Mouse (Mus musculus) small intestine, adult 2 months (tissue): ENCODE measurements around the gene Teddm1b. TPM values are rescaled to one million over a fixed set of nuclear protein-coding genes. Genes with fewer than 3 reads are reported as not detected.

Experiments used
- H3K27ac ChIP-seq: fragments of 200-500 bp; 2 replicates; pipeline ENCODE4 v1.5.1; 2012; ENCODE audit warnings: low read depth, low read length, control low read depth, inconsistent platforms; ENCODE audit not compliant: insufficient read depth
- H3K27me3 ChIP-seq: fragments of 200-500 bp; 2 replicates; pipeline ENCODE4 v1.6.1; 2012; ENCODE audit warnings: mild to moderate bottlenecking, moderate library complexity, low read length, inconsistent platforms; ENCODE audit not compliant: control insufficient read depth, insufficient read depth
- H3K36me3 ChIP-seq: fragments of 200-500 bp; 2 replicates; pipeline ENCODE4 v1.6.1; 2012; ENCODE audit warnings: mild to moderate bottlenecking, low read length, control low read depth, inconsistent platforms; ENCODE audit not compliant: control insufficient read depth, insufficient read depth
- H3K4me1 ChIP-seq: fragments of 200-500 bp; 2 replicates; pipeline ENCODE4 v1.6.1; 2012; ENCODE audit warnings: low read length, inconsistent platforms, mixed read lengths; ENCODE audit not compliant: control insufficient read depth, insufficient read depth, insufficient read length
- H3K4me3 ChIP-seq: fragments of 200-500 bp; 2 replicates; pipeline ENCODE4 v1.5.1; 2012; ENCODE audit warnings: low read depth, mild to moderate bottlenecking, control low read depth, inconsistent platforms, low read length, moderate library complexity
- CTCF ChIP-seq: fragments of 200-500 bp; IDR thresholded peaks from 2 replicates; pipeline ENCODE4 v1.5.1; 2012; ENCODE audit warnings: low read depth, mild to moderate bottlenecking, control low read depth, inconsistent platforms, low read length, moderate library complexity, mixed read lengths; ENCODE audit not compliant: insufficient replicate concordance, insufficient read length; ENCODE audit errors: extremely low read depth
- POLR2A ChIP-seq: fragments of 200-500 bp; IDR thresholded peaks from 2 replicates; pipeline ENCODE4 v1.6.1; 2012; ENCODE audit warnings: low read depth, mild to moderate bottlenecking, control low read depth, inconsistent platforms, low read length, moderate library complexity
- WGBS: fragments of 180-500 bp; shearing (Covaris S2); methylation state at CpG from one replicate; pipeline ENCODE4 v1.1.7; 2018; 5-methylcytosine and 5-hydroxymethylcytosine counted together
- polyA plus RNA-seq: library from polyadenylated mRNA; depleted of rRNA; stranded (reverse); fragments of >200 nt; gene quantifications from 2 replicates; pipeline ENCODE4 v1.2.3, GENCODE M21; 2012; rRNA removed

The Teddm1b gene
- polyA plus RNA-seq, 1 experiment, result not detected

DNA sequence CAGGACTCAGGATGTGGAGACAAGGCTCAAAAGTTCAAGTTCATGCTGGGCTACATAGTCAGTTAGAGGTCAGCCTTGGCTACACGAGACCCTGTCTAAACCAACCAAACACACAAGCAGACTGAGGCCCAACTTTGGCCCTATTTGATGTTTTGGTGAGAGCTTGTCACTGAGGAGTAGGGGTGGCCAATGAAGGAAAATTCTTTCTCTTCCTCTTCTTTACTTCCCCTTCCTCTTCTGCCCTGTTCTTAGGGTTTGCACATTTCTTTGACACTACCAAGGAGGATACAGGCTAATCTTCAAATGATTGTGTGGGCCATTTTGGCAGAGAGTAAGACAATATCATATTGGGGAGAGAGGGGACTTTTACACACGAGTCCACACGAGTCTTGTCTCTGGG lies 39.7 kb downstream of the Teddm1b start:
- Histone ChIP-seq H3K4me1 (peaks cover 9% of the 10 kb centered on the region; the same call in 1 of the 2 replicates), H3K36me3 (no peaks in the 10 kb centered on the region), H3K4me3 (no peak overlapping the region), H3K27me3 (no peaks in the 10 kb centered on the region), H3K27ac (no peak overlapping the region)
- WGBS, result 77% methylated on average over 3 of the region's 3 CpGs
- TF ChIP-seq POLR2A (no peak), CTCF (no peak)

DNA sequence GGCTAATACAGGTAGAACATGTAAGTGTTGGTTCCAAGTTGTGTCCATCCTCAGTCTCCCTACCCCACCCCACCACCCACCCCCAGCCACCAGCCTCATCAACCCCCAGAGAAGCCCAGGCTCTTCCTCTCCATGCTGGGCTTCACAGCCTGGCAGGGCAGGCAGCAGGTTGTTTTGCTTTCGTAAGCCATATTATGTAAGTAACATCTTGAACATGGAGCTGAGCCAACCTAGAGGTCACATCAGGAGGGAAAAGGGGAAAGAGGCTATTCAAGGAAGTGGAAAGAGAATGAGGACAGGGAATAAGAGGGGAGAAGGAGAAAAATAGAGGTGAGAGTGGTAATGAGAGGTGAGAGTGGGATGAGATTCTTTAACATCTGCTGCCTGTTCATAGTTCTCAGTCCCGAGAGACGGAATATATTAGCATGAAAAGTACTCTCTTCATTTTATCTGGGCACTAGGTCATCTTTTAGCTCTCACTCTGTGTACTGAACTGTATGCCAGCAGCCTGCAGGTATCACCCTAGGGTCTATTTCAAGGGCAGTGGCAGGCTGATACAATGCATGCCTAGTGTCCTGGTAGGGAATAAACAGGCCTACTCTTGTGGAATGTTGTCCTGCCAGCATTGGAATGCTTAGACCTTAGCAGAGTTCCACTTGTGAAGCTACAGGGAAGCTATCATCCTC lies 44.5 kb downstream of the Teddm1b start:
- Histone ChIP-seq H3K4me1 (peaks cover 2% of the 10 kb centered on the region; the same call in 1 of the 2 replicates), H3K4me3 (no peak overlapping the region), H3K27ac (no peak overlapping the region), H3K27me3 (no peaks in the 10 kb centered on the region), H3K36me3 (no peaks in the 10 kb centered on the region)
- TF ChIP-seq CTCF, result no peak
- no peak for TF ChIP-seq POLR2A
- WGBS, result 62% methylated on average over 3 of the region's 3 CpGs

DNA sequence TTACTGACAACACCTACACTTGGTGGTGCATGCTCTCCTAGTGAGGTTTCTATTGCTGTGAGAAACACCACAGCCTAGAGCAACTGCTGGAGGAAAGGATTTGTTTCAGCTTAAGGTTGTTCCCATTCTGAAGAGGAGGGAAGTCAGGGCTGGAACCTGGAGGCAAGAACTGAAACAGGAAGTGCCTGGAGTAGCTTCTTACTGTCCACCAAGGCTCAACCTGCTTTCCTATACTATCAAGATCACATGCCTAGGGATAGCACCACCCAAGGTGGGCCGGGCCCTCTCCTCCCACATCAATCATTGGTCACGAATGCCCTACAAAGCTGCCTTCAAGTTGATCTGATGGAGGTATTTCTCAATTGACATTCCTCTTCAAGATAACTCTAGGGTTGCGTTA lies 47.5 kb downstream of the Teddm1b start:
- Histone ChIP-seq H3K27me3 (no peaks in the 10 kb centered on the region), H3K4me3 (no peak overlapping the region), H3K27ac (no peak overlapping the region), H3K4me1 (peaks cover 2% of the 10 kb centered on the region; the same call in 1 of the 2 replicates), H3K36me3 (no peaks in the 10 kb centered on the region)
- TF ChIP-seq CTCF, result no peak
- TF ChIP-seq POLR2A, result no peak
- 97% methylated on average over 3 of the region's 3 CpGs for WGBS

DNA sequence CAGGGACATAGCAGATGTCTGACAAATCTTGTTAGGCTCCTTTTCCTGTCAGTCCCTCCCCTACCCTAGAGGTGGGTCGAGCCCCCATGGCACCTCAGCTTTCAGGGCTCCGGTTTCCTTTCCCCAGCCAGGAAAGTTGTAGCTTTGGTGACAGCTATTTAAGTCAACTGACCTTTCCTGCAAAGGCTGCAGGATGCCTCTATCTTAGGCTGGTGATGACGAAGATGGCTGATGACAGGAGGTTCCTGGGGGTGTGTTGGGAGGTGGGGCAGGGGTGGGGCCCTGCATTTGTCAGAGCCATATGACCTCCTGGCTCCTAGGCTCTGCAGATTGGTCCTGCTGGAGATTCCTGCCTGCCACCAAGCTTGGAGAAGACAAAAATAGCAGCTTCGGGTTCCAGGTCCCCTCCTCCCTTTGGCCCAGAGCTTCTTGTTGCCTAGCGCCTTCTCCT lies 48.5 kb downstream of the Teddm1b start:
- TF ChIP-seq POLR2A (no peak), CTCF (no peak)
- no peaks in the 10 kb centered on the region for H3K36me3 ChIP-seq
- no peak overlapping the region for H3K4me3 ChIP-seq
- H3K4me1 ChIP-seq, result peaks cover 2% of the 10 kb centered on the region; the same call in 1 of the 2 replicates
- no peak overlapping the region for H3K27ac ChIP-seq
- H3K27me3 ChIP-seq, result no peaks in the 10 kb centered on the region
- 65% methylated on average over 5 of the region's 5 CpGs for WGBS

DNA sequence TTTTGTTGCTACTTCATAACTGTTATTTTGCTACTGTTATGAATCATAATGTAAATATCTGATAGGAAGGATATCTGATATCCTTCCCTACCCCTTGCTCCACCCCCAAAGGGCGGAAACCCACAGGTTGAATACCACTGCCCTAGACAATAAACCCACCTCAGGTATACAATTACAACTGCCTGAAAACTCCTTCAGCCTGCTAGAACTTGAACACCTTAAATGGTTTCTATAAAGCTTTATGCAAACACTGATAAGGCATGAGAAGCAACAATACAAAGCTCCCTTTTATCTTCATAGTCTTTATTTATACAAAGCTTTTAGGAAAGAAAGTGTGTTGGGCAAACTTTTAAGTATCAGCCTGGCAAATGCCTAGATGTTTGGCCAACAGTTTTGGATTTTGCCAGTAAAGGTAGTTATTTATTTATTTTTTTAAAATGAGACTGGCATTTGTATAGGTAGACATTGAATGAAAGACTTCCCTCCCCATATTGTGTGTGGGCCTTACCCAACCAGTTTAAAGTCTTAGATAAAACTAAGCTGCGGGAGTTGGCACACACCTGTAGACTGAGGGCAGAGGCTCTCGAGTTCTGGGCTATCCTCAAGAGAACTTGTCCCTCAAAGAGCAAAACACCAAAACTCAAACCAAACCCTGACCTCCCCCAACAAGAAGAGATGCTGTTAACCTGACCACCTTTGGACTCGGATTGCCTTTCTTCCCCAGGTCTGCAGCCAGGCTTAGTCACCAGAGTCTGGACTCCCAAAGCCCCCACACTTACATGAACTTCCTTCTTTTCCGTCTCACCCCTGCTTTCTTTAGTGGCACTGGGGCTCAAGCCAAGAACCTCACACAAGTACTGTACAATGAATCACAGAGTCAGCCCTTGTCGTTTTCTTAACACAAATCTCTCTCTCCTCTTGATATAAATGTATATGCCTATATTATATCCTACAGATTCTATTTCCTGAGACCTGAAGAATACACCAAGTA lies 50.5 kb downstream of the Teddm1b start:
- H3K27me3 ChIP-seq, result no peaks in the 10 kb centered on the region
- no peak overlapping the region for H3K27ac ChIP-seq
- TF ChIP-seq POLR2A, result no peak
- TF ChIP-seq CTCF, result no peak
- no peaks in the 10 kb centered on the region for H3K36me3 ChIP-seq
- 28% methylated on average over 6 of the region's 6 CpGs for WGBS
- H3K4me3 ChIP-seq, result no peak overlapping the region
- H3K4me1 ChIP-seq, result 0 out of 2 replicates have a peak, but pooled peaks cover 2% of the 10 kb centered on the region

Other genes starting within 250 kb of the Teddm1b start
- 0.08 TPM in 1 of 2 replicates, not detected in the other for gene Rgs8, start 221.3 kb upstream of the Teddm1b start, polyA plus RNA-seq
- 0.18 and 0.34 TPM in 2 replicates for gene Rgs16, start 134.0 kb upstream of the Teddm1b start, polyA plus RNA-seq
- gene Rnasel, start 124.9 kb upstream of the Teddm1b start, polyA plus RNA-seq, result 5.9 and 10.9 TPM in 2 replicates
- gene Rgsl1, start 30.2 kb upstream of the Teddm1b start, polyA plus RNA-seq, result not detected in 2 replicates
- gene Teddm1a, start 17.4 kb downstream of the Teddm1b start, polyA plus RNA-seq, result not detected in 2 replicates
- gene Glul, start 25.6 kb downstream of the Teddm1b start, polyA plus RNA-seq, result 18.4 and 19.3 TPM in 2 replicates
- gene Teddm2, start 25.9 kb downstream of the Teddm1b start, polyA plus RNA-seq, result 0.06 and 0.08 TPM in 2 replicates